Mouse (Mus musculus) megakaryocyte, embryonic 14.5 days (primary cell): ENCODE data around the gene Ric8a.

Experiments used
- FLI1 ChIP-seq: IDR thresholded peaks from 2 replicates; pipeline ENCODE4 v1.6.1; 2012; ENCODE audit warnings: low read length, inconsistent platforms, mixed read lengths
- GATA1 ChIP-seq: IDR thresholded peaks from 3 replicates; pipeline ENCODE4 v1.6.1; 2012; ENCODE audit warnings: mixed read lengths, low read length, inconsistent platforms, borderline replicate concordance

DNA sequence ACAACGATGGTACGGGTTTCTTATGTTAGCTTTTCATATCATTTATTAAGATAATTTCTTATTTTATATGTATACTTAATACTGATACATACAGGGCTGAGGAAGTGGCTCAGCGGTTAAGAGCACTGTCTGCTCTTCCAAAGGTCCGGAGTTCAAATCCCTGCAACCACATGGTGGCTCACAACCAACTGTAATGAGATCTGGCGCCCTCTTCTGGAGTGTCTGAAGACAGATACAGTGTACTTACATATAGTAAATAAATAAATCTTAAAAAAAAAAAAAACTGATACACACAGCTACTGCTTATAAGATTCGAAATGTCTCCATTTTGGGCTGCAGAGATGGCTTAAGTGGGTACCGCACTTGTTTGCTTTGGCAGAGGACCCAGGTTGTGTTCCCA, 50.9 kb downstream of the Ric8a start:
- TF ChIP-seq GATA1 (no peak), FLI1 (no peak)
